Mouse (Mus musculus): ENCODE results near the gene Smad3.

Smad3 gene

GRCm38 (mm10) chr9:63664792-63665646 is 92.8 kb downstream of the Smad3 start:
- DNase-seq (ENCODE audit: low spot score in 2 of 2) = no peak

- no peak for DNase-seq (ENCODE audit: low spot score in 2 of 2)
Measured at GRCm38 (mm10) chr9:63664300-63664745, 93.5 kb downstream of the Smad3 start.

GRCm38 (mm10) chr9:63663222-63663621 is 94.6 kb downstream of the Smad3 start:
- no peak for DNase-seq (ENCODE audit: low spot score in 2 of 2)

GRCm38 (mm10) chr9:63662759-63663158 is 95.0 kb downstream of the Smad3 start:
- no peak for DNase-seq (ENCODE audit: low spot score in 2 of 2)

GRCm38 (mm10) chr9:63660691-63661090 is 97.1 kb downstream of the Smad3 start:
- DNase-seq (ENCODE audit: low spot score in 2 of 2) = no peak

GRCm38 (mm10) chr9:63660061-63660460 is 97.7 kb downstream of the Smad3 start:
- DNase-seq (ENCODE audit: low spot score in 2 of 2) = no peak

GRCm38 (mm10) chr9:63658970-63659371 is 98.8 kb downstream of the Smad3 start:
- DNase-seq (ENCODE audit: low spot score in 2 of 2) = no peak

- no peak for DNase-seq (ENCODE audit: low spot score in 2 of 2)
Measured at GRCm38 (mm10) chr9:63658436-63658835, 99.4 kb downstream of the Smad3 start.

- DNase-seq (ENCODE audit: low spot score in 2 of 2) = no peak
Measured at GRCm38 (mm10) chr9:63657167-63657566, 100.6 kb downstream of the Smad3 start.

GRCm38 (mm10) chr9:63655092-63655491 is 102.7 kb downstream of the Smad3 start:
- DNase-seq (ENCODE audit: low spot score in 2 of 2) = no peak

- DNase-seq (ENCODE audit: low spot score in 2 of 2) = no peak
Measured at GRCm38 (mm10) chr9:63654575-63654974, 103.2 kb downstream of the Smad3 start.

GRCm38 (mm10) chr9:63653666-63654065 is 104.1 kb downstream of the Smad3 start:
- no peak for DNase-seq (ENCODE audit: low spot score in 2 of 2)

- DNase-seq (ENCODE audit: low spot score in 2 of 2) = no peak
Measured at GRCm38 (mm10) chr9:63651594-63651993, 106.2 kb downstream of the Smad3 start.

- no peak for DNase-seq (ENCODE audit: low spot score in 2 of 2)
Measured at GRCm38 (mm10) chr9:63650905-63651304, 106.9 kb downstream of the Smad3 start.

GRCm38 (mm10) chr9:63649841-63650545 is 107.8 kb downstream of the Smad3 start:
- DNase-seq (ENCODE audit: low spot score in 2 of 2) = no peak

GRCm38 (mm10) chr9:63648520-63648918 is 109.3 kb downstream of the Smad3 start:
- DNase-seq (ENCODE audit: low spot score in 2 of 2) = no peak

- no peak for DNase-seq (ENCODE audit: low spot score in 2 of 2)
Measured at GRCm38 (mm10) chr9:63647581-63648519, 109.9 kb downstream of the Smad3 start.

- DNase-seq (ENCODE audit: low spot score in 2 of 2) = no peak
Measured at GRCm38 (mm10) chr9:63645084-63645483, 112.7 kb downstream of the Smad3 start.

- DNase-seq (ENCODE audit: low spot score in 2 of 2) = no peak
Measured at GRCm38 (mm10) chr9:63644011-63644410, 113.8 kb downstream of the Smad3 start.

- no peak for DNase-seq (ENCODE audit: low spot score in 2 of 2)
Measured at GRCm38 (mm10) chr9:63641983-63642646, 115.7 kb downstream of the Smad3 start.

GRCm38 (mm10) chr9:63636113-63636512 is 121.7 kb downstream of the Smad3 start:
- no peak for DNase-seq (ENCODE audit: low spot score in 2 of 2)
